Mouse (Mus musculus) intestine, embryonic 16.5 days (tissue): ENCODE results near the gene Rufy1. TPM values are rescaled to one million over a fixed set of nuclear protein-coding genes. Genes with fewer than 3 reads are reported as not detected.
A peak's percentile ranks its signal among the peaks of the same experiment; 100 is the strongest.

Source experiments
- ATAC-seq: fragments of 200-750 bp; cut with Nextera tagmentation; 2 replicates; pipeline ENCODE4 v1.8.0; 2017; ENCODE audit warnings: moderate TSS enrichment, moderate library complexity
- H3K27ac ChIP-seq: fragments of 300-500 bp; sonication (generic); 2 replicates; pipeline ENCODE4 v1.5.1; 2014; ENCODE audit warnings: mild to moderate bottlenecking, low read length
- H3K27me3 ChIP-seq: fragments of 300-500 bp; sonication (generic); replicated peaks from 2 replicates; pipeline ENCODE4 v1.6.1; 2014; ENCODE audit warnings: low read length, control low read depth, mixed read lengths; ENCODE audit not compliant: control insufficient read depth, insufficient read depth
- H3K36me3 ChIP-seq: fragments of 300-500 bp; sonication (generic); 2 replicates; pipeline ENCODE4 v1.6.1; 2014; ENCODE audit warnings: low read length, control low read depth; ENCODE audit not compliant: control insufficient read depth, insufficient read depth
- H3K4me1 ChIP-seq: fragments of 300-500 bp; sonication (generic); 2 replicates; pipeline ENCODE4 v1.6.1; 2014; ENCODE audit warnings: low read length, control low read depth, mixed read lengths; ENCODE audit not compliant: control insufficient read depth, insufficient read depth
- H3K4me2 ChIP-seq: fragments of 300-500 bp; sonication (generic); 2 replicates; pipeline ENCODE4 v1.6.1; 2014; ENCODE audit warnings: low read depth, low read length, control low read depth
- H3K4me3 ChIP-seq: fragments of 300-500 bp; sonication (generic); 2 replicates; pipeline ENCODE4 v1.5.1; 2014; ENCODE audit warnings: mild to moderate bottlenecking, low read length
- H3K9ac ChIP-seq: fragments of 300-500 bp; sonication (generic); 2 replicates; pipeline ENCODE4 v1.6.1; 2014; ENCODE audit warnings: low read depth, low read length
- H3K9me3 ChIP-seq: fragments of 300-500 bp; sonication (generic); 2 replicates; pipeline ENCODE4 v1.6.1; 2016; ENCODE audit warnings: low read length, control low read depth; ENCODE audit not compliant: control insufficient read depth
- WGBS: fragments of 180-500 bp; shearing (Covaris S2); extraction: QIAGEN DNeasy Blood & Tissue Kit; methylation state at CpG from one replicate; pipeline ENCODE4 v1.1.7; 2014; 5-methylcytosine and 5-hydroxymethylcytosine counted together
- polyA plus RNA-seq: library from polyadenylated mRNA; unstranded; fragments of >200 nt; fragmentation: Nextera tagmentation; extraction: Ambion mirVana; gene quantifications from 2 replicates; pipeline ENCODE4 v1.2.1, GENCODE M21; 2015

Gene Rufy1
- polyA plus RNA-seq = 19.5 and 20.2 TPM in 2 replicates

GRCm38 (mm10) chr11:50430277-50431133, at the start of gene Rufy1:
Gene Rufy1 (minus strand): TSS chr11:50431125.
- WGBS = under 1% methylated on average over 90 of the region's 90 CpGs

GRCm38 (mm10) chr11:50478072-50478471, 47.1 kb upstream of the Rufy1 start:
- Histone ChIP-seq H3K4me2 (no peak overlapping the region), H3K27ac (no peak overlapping the region), H3K36me3 (no peaks in the 10 kb centered on the region), H3K4me1 (no peaks in the 10 kb centered on the region), H3K4me3 (no peak overlapping the region), H3K9ac (no peak overlapping the region), H3K9me3 (no peaks in the 10 kb centered on the region), H3K27me3 (no peaks in the 10 kb centered on the region)
- no peak for ATAC-seq
- WGBS = 88% methylated on average over 2 of the region's 2 CpGs

More at GRCm38 (mm10) chr11:50430277-50431133, at the start of gene Rufy1:
- H3K27me3 ChIP-seq = no peaks in the 10 kb centered on the region
- peak within 1 kb of the TSS; percentile 91 for H3K4me3 ChIP-seq
- peak within 1 kb of the TSS; percentile 92 for H3K27ac ChIP-seq
- peak; percentile 90 for ATAC-seq
- peak within 1 kb of the TSS; percentile 80 for H3K4me2 ChIP-seq
- peak within 1 kb of the TSS; percentile 86 for H3K9ac ChIP-seq
- H3K4me1 ChIP-seq = 0 out of 2 replicates have a peak, but pooled peaks cover 4% of the 10 kb centered on the region
- no peaks in the 10 kb centered on the region for H3K9me3 ChIP-seq
- no peaks in the 10 kb centered on the region for H3K36me3 ChIP-seq

GRCm38 (mm10) chr11:50477486-50478070, 46.7 kb upstream of the Rufy1 start:
- no peak overlapping the region for H3K9ac ChIP-seq
- no peaks in the 10 kb centered on the region for H3K36me3 ChIP-seq
- H3K4me3 ChIP-seq = no peak overlapping the region
- H3K4me1 ChIP-seq = no peaks in the 10 kb centered on the region
- H3K27me3 ChIP-seq = no peaks in the 10 kb centered on the region
- no peak overlapping the region for H3K4me2 ChIP-seq
- 72% methylated on average over 11 of the region's 11 CpGs for WGBS
- no peak for ATAC-seq
- H3K9me3 ChIP-seq = no peaks in the 10 kb centered on the region; the same call in 1 of the 2 replicates
- H3K27ac ChIP-seq = no peak overlapping the region

- Histone ChIP-seq H3K4me3 (no peak overlapping the region), H3K4me1 (no peaks in the 10 kb centered on the region), H3K9me3 (no peaks in the 10 kb centered on the region; the same call in 1 of the 2 replicates), H3K4me2 (no peak overlapping the region), H3K36me3 (no peaks in the 10 kb centered on the region), H3K27ac (no peak overlapping the region), H3K27me3 (no peaks in the 10 kb centered on the region), H3K9ac (no peak overlapping the region)
- ATAC-seq = no peak
- 18% methylated on average over 6 of the region's 6 CpGs for WGBS
Measured at GRCm38 (mm10) chr11:50476971-50477370, 46.0 kb upstream of the Rufy1 start.

- Histone ChIP-seq H3K4me1 (no peaks in the 10 kb centered on the region), H3K4me2 (no peak overlapping the region), H3K27ac (no peak overlapping the region), H3K27me3 (no peaks in the 10 kb centered on the region), H3K9ac (no peak overlapping the region), H3K9me3 (peaks cover 3% of the 10 kb centered on the region; the same call in 1 of the 2 replicates), H3K4me3 (no peak overlapping the region), H3K36me3 (no peaks in the 10 kb centered on the region)
- 79% methylated on average over 1 of the region's 1 CpGs for WGBS
- ATAC-seq = no peak
Measured at GRCm38 (mm10) chr11:50473933-50474332, 43.0 kb upstream of the Rufy1 start.

GRCm38 (mm10) chr11:50472161-50472939, 41.4 kb upstream of the Rufy1 start:
- no peaks in the 10 kb centered on the region for H3K27me3 ChIP-seq
- no peak overlapping the region for H3K27ac ChIP-seq
- no peak overlapping the region for H3K4me2 ChIP-seq
- no peak overlapping the region for H3K4me3 ChIP-seq
- ATAC-seq = no peak
- H3K9ac ChIP-seq = no peak overlapping the region
- no peaks in the 10 kb centered on the region for H3K4me1 ChIP-seq
- 88% methylated on average over 11 of the region's 11 CpGs for WGBS
- H3K36me3 ChIP-seq = no peaks in the 10 kb centered on the region
- peaks cover 3% of the 10 kb centered on the region; the same call in 1 of the 2 replicates for H3K9me3 ChIP-seq

GRCm38 (mm10) chr11:50461481-50461880, 30.6 kb upstream of the Rufy1 start:
- H3K4me3 ChIP-seq = no peak overlapping the region
- no peak overlapping the region for H3K9ac ChIP-seq
- no peak overlapping the region for H3K27ac ChIP-seq
- H3K4me2 ChIP-seq = no peak overlapping the region
- H3K27me3 ChIP-seq = no peaks in the 10 kb centered on the region
- H3K36me3 ChIP-seq = no peaks in the 10 kb centered on the region
- no peak for ATAC-seq
- 74% methylated on average over 7 of the region's 7 CpGs for WGBS
- no peaks in the 10 kb centered on the region for H3K9me3 ChIP-seq
- peaks cover 7% of the 10 kb centered on the region; the same call in 1 of the 2 replicates for H3K4me1 ChIP-seq

- WGBS = 71% methylated on average over 2 of the region's 2 CpGs
- Histone ChIP-seq H3K4me1 (peaks cover 7% of the 10 kb centered on the region; the same call in 1 of the 2 replicates), H3K9me3 (no peaks in the 10 kb centered on the region), H3K36me3 (no peaks in the 10 kb centered on the region), H3K9ac (no peak overlapping the region), H3K4me3 (no peak overlapping the region), H3K27ac (no peak overlapping the region), H3K4me2 (no peak overlapping the region), H3K27me3 (no peaks in the 10 kb centered on the region)
- ATAC-seq = no peak
Measured at GRCm38 (mm10) chr11:50459250-50459649, 28.3 kb upstream of the Rufy1 start.
